Mouse (Mus musculus): ENCODE measurements around the gene Ppara.

The Ppara gene

DNA sequence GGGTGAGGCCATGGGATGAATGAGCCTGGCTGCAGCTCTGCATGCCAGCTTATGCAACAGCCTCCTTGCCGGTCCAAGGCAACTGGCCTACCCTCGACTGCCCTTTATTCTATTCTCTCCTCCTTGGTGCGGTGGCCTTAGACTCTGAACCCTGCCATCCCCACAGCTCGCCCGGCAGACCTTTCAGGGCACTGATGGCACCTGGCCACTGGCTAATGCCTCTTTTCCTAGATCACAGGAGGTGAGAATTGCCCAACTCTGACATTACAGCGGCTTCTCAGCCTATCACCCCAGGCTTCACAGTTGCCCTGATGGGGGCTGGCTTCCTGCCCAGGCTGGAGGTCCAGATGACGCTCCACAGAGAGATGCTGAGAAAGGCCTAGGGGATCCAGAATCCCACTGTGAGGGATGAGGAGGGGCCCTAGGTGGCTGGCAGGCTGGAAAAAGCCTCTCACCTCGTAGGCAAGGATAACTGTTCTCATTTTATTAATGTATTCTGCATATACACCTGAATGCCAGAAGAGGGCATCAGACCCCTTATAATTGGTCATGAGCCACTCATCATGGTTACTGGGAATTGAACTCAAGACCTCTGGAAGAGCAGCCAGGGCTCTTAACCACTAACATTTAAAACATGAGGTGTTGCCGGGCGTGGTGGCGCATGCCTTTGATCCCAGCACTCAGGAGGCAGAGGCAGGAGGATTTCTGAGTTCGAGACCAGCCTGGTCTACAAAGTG, 117.0 kb downstream of the Ppara start:
- DNase-seq (ENCODE audit: low read depth): no peak

Data from fibroblast of lung, adult 2 months (primary cell).